Mouse (Mus musculus): ENCODE measurements around the gene Rexo5.

Gene Rexo5

DNA sequence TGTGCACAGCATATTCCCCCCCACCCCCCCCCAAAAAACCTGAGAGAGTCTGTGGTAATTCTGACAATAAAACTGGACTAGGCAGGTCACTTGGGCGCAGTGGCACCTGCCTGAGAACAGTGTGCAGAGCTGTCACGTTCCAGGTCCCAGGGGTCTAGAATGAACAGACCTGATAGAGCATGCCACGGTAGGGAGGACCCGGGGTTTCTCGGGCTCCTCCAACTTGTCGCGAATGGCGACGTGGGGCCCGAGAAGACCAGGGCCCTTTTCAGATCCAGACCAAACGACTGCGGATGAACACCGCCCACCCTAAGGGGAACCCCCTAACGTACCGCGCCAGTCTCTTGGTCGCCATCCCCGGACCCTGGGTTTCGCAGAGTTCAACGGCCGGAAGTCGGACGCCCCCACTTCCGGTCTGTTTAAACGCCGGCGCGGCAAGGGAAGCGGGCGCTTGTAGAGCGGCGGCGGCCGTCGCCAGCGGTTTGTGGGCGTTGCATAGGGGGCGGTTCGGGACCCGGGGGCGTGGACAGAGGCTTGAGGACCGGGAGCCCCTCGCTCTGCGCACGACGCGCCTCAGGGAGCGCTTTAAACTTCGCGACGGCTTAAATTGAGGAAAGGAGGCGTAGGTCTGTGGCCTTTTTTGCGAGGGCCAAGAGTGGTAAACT lies at the start of gene Rexo5, which contains the start of gene Eri2:
Gene Rexo5 (plus strand): TSS at position 421 of the 665 bp plus-strand sequence.
Gene Eri2 (minus strand): TSS at position 473 of the 665 bp plus-strand sequence.
- DNase-seq (ENCODE audit: low read depth) = peak; percentile 91

DNA sequence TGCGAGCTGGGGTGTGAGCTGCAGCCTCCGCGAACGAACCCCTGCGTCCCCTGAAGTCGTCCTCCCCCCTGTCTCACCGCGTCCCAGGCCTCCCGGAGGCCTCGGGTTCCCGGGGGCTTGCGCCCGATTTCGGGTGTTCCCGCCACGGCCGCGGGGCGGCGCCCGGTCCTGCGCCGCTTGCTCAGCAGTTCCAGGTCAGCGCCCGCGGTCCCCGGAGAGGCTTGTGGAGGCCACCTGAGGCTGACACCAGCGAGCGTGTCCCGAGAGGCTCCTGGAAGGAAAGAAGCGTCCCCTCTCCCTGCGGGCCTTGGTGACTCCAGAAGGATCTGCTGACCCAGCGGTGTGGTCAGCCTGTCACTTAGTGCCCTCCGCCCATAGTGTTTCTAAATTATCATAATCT lies 49.5 kb upstream of the Rexo5 start:
- DNase-seq (ENCODE audit: low read depth) = no peak

DNA sequence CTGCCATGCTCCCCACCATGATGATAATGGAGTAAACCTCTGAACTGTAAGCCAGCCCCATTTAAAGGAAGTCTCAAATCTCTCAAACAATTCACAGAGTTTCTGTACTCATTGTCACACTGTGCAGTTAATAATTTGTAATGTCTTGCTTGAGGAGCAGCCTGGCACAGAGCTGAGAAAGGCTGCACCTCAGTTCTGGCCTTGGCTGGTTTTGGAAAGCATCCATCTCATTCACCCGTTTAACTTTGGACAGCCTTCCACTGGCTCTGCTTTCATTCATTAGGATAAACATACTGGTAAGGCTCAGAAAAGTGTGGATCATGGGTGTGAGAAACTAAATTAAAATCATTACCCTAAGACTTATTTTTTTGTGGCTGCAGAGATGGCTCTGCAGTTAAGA lies 47.9 kb upstream of the Rexo5 start:
- DNase-seq (ENCODE audit: low read depth) = no peak

DNA sequence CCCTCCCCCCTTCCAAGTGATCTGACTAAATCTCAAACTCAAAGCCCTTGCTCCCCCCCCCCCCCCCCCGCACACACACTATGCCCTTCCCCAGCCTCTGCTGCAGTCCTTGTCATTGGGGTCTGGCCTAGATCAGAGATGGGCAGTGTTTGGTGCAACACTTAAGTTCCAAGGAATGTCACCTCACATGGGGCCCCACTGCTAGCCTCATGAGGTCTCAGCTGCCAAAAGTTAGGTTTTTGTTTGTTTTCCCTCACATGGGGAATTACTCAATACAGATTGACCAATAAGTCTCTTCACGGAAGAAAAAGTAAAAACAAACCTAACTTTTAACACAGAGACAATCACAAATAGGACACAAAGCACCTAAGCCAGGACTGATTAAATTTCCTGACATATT lies 45.0 kb upstream of the Rexo5 start:
- DNase-seq (ENCODE audit: low read depth) = no peak

DNA sequence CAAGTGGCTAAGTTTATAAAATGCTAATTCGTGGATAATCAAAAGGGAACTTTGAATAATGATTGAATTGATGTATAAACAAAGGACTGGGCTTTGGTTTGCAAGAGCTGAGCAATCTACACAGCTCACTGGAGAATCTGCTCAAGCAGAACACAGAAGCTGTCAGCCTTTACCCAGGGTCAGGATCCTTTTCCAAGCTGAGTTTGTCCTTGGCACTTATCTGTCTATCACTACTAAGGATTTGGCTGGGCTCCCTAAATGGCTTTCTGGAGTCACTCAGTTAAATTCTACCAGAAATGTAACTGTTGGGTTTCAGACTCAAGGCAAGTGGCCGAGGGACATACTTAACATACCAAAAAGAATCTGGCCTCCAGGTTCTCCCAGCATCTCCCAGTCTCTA lies 43.9 kb upstream of the Rexo5 start:
- no peak for DNase-seq (ENCODE audit: low read depth)

DNA sequence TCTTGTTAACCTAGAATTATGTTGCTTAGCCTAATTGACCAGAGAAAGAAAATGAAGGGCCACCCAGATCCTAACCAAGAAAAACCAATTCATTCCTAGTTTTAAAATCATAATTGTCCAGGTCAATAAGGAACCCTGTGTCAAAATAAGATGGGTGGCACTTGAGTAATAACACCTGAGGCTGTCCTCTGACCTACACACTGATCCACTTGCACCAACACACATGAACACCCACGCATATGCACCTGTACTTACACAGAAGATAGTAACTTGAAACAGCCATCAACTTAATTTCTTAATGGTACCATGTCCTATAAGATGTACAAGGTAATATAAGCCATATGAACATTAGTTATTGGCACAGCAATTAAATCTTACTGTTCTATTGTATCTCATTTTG lies 40.1 kb upstream of the Rexo5 start:
- DNase-seq (ENCODE audit: low read depth) = no peak

DNA sequence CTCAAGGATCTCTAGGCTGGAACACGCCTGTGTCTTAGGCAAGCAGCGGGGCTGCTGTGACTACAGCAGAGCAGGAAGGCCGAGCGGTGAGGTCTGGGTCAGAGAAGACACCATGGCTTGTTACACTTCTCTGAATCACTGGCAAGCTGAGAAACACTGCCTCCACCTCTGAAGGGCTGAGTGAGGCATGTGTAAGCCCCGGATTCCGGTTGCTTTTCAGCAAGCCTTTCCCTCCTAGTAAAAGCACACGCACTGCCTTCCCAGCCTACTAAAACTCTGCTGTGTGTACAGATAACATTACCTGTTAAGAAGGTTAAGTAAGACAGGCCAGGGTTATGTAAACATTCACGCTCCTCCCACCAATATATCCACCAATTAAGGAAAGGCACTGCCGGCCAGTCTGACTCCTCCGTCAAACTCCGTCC lies 33.3 kb upstream of the Rexo5 start, which contains the start of gene Acsm3:
Gene Acsm3 (plus strand): TSS at position 397 of the 425 bp plus-strand sequence.
- no peak for DNase-seq (ENCODE audit: low read depth)

DNA sequence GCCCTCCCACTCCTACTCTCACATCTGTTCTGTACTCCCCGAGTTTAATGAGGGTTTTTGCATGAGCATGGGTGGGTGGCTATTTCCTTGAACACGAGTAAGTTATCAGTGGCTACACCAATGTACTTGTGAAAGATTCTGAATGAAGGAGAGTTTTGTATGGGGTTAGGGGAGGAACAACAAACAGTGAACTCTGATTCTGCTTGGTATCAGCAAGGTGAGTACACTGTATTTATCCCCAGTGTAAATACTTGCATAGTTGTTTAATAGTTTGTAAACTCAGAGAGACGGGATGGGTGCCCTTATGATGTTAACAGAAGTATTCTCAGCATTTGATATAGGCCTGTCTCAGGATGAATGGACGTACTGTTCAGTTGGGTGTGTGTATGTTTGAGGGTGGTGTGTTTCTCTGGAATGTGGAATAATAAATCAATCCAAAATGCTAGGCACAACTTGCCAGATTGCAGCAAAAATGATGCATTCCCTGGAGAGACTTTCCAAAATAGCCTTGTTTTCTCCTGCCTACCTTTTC lies 31.6 kb upstream of the Rexo5 start:
- DNase-seq (ENCODE audit: low read depth) = no peak

DNA sequence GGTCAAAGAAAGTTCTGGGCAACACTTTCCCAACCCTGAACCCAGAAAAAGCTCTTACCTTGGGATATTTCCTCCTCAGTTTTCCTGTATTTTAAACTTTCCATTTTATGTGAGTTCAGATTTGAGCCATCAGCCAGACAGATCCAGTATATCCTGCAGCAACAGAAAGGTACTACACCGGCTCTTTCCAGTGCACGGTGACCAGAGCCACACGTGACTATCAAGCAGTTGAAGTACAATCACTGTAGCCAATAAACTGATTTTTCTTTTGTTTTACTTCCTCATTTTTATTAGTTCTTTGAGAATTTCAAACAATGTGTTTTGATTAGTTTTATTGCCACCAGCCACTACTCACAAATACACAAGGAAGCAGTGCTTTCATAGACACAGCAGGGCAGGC lies 29.4 kb upstream of the Rexo5 start:
- no peak for DNase-seq (ENCODE audit: low read depth)

DNA sequence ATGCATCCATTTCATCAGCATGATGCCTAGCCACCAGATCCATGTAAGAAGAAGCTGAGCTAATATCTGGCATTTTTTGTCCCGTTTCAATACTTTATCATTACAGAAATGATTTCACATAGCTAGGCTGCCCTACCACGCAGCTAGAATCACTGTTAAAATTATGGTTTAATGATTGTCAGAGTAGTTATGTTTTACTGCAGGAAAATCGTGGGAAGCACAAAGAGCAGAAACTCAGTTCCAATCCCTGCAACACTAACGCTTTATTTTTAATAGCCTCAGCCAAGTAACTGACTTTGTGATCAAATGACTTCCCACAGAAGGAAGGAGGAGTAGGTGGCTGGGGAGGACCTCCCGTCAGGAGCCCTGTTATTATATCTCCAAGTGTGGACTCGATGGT lies 26.8 kb upstream of the Rexo5 start:
- no peak for DNase-seq (ENCODE audit: low read depth)

DNA sequence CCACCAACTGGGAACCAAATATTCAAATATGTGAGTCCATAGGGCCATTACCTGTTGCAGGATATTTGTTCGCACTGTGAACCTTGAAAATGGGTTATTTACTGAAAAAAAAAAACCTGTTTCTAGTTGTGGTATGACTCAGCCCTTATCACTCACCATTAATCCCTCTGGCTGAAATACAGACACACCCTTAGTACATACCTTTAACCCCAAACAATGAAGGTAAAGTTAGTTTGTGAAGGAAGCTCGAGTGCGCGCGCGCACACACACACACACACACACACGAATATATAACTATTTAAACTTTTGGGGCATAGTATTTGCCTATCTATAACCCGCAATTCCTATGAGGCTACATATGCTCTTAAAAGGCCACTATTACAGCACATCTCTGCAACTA lies 23.9 kb upstream of the Rexo5 start:
- DNase-seq (ENCODE audit: low read depth) = no peak

DNA sequence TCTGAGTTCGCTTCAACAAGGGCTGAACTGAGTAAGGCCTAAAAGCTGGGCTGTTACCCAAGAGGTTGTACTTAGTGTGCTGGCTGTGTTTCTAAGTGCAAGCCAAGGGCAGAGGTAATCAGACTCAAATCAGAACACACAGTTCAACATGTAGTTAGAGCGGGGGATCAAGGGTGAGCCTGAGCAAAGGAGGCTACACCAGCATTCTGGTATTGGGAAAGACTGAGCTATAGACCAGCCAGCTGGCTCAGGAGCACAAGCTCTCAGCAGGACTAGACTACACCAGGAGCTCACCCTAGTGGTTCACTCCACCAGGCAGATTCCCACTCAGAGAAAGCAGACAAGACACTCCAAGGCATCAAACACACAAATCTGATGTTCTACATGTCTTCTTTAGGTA lies 10.4 kb upstream of the Rexo5 start:
- DNase-seq (ENCODE audit: low read depth) = no peak

DNA sequence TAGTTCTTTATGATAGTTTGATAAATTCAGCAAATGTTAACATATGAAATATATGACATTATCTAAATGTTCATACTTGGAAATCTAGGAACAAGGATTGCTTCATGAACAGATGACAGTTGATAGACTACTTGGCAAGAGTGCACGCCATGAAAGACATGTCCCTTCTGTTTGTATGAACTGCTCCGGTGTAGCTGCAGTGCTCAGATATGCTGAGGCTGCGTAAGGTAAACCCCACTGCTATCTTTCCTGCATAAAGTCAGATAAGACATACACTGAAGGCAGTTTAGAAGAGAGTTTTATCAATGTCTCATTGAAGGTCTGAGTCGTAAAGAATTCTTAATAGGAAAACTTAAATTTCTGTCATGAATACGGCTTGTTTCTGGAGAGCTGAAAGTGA lies 8.9 kb upstream of the Rexo5 start:
- no peak for DNase-seq (ENCODE audit: low read depth)

DNA sequence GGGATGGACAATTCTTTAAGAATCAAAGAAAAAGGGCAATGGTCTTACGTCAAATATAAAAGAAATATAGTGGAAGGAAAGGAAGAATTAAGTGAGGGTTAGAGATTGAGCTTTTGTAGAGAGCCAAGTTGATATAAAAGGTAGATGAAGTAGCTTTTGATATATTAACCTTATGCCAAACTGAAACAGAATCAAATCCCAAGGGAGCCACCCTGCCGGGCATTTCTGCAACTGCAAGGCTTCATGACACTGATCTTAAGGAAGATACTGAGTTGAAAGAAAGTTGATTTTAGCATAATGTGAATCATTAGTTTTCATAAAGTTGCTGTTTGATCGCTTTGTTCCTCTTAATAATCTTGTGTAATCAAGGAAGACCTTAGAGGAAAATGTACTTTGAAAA lies 4.8 kb upstream of the Rexo5 start:
- DNase-seq (ENCODE audit: low read depth) = no peak

DNA sequence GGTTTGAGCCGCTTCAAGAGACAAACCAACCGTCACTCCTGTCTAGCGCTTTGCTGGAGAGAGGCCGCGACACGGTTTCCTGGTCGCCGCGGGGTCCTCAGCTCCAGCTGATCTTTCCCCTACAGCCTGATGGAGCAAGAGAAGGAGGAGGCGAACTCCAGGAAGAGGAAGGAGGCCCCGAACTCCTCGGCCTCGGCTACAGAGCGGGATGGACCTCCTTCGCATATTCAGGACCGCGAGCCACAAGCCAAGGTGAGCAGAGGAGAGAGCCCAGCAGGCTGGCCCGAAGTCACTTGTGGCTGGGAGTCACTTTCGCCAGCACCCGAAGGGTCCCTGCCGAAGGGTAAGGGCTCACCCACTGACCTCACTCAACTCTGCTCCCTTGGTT lies 439 bp downstream of the Rexo5 start:
- no peak for DNase-seq (ENCODE audit: low read depth)

DNA sequence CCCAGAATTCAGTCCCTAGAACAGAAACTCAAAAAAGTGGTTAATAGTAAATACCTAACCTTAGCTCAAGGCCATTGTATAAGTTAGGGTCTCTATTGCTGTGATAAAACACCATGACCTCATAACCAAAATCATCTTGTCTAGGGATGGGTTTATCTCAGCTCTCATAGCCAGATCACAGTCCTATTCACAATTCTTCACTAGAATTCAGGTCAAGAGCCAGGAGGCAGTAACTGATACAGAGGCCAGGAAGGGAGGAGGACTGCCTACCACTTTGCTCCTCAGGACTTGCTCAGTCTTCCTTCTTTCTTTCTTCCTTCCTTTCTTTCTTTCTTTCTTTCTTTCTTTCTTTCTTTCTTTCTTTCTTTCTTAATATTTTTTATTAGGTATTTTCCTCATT lies 1.5 kb downstream of the Rexo5 start:
- DNase-seq (ENCODE audit: low read depth) = peak; percentile 21

DNA sequence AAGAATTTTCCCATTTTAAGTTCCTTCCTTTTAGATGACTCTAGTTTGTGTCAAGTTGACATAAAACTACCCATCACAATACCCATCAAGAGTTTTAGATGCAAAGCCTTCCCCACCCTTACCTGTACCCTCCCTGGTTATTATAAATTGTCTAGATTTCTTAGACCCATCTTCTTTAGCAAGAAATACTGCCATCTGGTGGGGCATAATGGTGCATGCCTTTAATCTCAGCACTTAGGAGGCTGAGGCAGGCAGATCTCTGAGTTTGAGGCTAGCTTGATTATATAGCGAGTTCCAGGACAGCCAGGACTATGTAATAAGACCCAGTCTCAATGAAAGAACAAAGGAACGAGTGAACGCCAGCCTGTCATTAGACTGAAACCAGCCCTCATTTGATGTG lies 6.7 kb downstream of the Rexo5 start:
- DNase-seq (ENCODE audit: low read depth) = peak; percentile 47

DNA sequence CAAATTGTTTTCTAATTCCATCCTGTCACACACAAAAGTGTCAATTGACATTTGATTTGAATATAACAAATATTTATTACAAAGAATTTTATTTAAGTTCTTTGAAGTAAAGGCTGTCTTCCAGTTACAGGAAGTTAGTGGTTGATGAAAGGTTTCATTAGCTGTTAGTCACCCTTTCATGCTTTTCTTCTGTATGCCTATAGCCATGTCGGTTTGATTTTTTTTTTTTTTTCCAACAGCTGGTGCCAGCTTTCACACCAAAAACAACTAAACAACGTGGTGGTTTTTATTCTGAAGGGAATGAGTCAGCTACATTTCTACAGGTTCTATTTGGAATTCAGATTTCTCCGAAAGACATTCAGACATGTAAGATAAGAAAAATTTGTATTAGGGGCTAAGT lies 7.2 kb downstream of the Rexo5 start:
- DNase-seq (ENCODE audit: low read depth) = peak; percentile 81

DNA sequence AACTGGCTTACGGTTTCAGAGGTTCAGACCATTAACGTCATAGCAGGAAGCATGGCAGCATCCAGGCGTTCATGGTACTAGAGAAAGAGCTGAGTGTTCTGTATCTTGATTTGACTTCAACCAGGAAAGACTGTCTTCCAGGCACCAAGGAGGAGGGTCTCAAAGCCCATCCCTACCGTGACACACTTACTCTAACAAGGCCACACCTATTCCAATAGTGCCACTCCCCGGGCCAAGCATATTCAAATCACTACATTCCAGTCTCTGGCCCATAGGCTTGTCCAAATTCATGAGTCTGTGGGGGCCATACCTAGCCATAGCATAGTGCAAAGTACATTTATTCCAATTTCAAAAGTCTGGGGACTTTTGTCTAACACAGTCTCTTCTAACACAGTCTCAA lies 13.6 kb downstream of the Rexo5 start:
- no peak for DNase-seq (ENCODE audit: low read depth)

DNA sequence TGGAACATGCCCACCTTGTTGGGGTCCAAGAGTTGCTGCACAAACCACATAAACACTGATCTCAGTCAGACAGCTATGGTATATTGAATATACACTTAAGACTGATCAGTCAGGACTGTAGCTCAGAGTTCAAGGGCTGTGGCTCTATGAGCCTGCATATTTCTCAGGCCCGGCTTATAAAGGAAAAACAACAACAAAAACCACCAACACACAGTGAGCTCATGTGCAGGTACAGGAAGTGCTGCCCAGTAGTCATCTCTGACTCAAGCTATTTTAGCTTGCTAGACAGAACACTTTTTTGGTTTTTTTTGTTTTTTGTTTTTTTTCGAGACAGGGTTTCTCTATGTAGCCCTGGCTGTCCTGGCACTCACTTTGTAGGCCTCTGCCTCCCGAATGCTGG lies 14.9 kb downstream of the Rexo5 start:
- DNase-seq (ENCODE audit: low read depth) = no peak

DNA sequence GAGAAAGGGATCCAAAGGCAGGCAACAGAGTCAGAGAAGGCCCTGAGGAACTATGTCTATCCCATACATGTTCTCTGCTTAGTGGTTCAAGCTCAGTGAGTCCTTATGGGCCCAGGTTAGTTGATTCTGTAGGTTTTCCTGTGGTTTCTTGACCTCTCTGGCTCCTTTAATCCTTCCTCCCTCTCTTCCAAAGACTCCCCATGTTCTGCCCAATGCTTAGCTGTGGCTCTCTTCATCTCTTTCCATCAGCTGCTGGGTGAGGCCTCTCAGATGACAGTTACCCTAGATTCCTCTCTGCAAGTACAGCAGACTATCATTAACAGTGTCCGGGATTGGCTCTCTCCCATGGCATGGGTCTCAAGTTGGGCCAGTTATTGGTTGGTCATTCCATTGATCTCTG lies 41.6 kb downstream of the Rexo5 start:
- no peak for DNase-seq (ENCODE audit: low read depth)

DNA sequence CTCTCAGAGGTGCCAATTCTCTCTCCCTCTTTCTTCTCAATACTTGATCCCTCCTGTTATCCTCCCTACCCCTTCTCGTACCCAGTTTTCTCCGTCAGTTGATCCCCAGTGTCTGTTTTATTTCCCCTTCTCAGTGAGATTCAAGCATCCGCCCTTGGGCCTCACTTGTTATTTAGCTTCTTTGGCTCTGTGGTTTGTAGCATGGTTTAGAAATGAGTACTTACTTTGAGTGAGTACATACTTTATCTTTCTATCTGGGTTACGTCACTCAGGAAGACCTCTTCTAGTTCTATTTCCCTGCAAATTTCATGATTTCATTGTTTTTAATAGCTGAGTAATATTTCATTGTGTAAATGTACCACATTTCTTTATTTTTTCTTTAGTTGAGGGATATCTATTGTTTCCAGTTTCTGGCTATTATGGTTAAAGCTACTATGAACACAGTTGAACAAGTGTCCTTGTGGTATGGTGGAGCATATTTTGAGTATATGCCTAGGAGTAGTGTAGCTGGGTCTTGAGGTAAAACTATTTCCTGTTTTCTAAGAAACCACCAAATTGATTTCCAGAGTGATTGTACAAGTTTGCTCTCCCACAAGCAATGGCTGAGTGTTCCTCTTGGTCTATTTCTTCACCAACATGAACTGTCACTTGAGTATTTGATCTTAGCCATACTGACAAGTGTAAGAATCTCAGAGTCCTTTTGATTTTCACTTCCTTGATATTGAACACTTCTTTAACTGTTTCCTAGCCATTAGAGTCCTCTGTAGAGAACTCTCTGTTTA lies 42.4 kb downstream of the Rexo5 start:
- DNase-seq (ENCODE audit: low read depth) = peak; percentile 93

DNA sequence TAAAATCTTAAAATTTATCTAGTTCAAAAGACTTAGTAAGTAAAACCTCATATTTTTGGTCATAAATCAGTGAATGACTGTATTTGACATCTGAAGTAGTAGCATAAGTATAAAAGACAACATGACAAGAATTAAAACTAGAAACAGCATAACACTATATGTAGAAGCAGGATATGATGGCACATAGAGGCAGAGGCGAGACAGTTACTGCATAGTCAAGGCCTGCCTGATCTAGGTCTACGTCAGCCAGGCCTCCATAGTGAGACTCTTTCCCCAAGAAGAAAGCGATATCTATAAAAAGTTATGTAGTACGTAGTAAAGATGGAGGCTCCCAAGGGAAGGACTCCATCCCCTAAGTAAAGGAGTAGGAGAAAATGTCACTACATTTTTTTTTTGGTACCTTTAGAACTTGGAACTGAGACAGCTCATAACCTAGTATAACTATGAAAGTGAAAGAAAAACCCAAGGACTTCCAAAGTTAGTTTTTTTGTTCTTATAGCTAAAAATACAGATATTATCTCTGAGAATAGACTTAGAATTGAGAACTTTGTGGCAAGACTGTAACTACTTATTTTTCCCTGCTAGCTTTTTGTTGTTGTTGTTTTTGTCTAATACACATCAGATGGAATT lies 48.1 kb downstream of the Rexo5 start:
- no peak for DNase-seq (ENCODE audit: low read depth)
